Mouse (Mus musculus) cerebellum, adult 9-10 months (tissue): ENCODE measurements around the gene Foxn2.
"Not testable (repeated sequence)": the region's sequence is repeated elsewhere in the genome, so short reads cannot be mapped to it uniquely, and the experiment has no call there.

ENCODE experiments used
- DNase-seq: peaks from one replicate; pipeline ENCODE4 v3.0.0; 2022

The Foxn2 gene

DNA sequence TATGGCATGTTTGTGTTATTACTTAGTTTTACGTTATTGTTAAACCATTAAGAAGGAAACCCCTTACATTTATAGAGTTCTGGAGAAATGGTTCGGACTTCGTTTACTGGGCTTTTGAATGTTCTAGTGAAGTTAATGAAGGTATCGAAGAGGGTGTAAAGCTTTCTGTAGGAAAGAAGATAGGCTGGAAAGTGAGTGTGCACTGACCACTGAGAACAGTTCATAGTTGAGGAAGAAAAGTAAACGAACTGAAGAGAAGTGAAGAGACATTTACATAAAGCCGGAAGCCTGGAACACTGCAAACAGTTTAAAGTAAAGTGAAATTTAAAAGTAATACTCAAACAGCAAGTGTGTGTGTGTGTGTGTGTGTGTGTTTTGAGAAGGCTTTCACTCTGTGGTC, 2.1 kb downstream of the Foxn2 start:
- DNase-seq = no peak

DNA sequence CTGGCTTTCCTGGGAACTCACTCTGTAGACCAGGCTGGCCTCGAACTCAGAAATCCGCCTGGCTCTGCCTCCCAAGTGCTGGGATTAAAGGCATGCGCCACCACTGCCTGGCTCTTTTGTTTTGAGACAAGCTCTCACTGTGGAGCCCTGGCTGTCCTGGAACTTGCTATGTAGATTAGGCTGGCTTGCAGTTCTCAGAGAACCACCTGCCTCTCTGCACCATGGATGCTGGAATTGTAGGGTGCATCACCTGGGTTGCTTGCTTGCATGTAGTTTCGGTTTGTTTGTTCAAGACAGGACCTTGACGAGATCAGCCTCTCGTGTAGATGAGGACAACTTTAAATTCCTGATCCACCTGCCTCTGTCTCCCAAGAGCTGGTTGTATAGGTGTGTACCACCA, 2.7 kb downstream of the Foxn2 start:
- no peak for DNase-seq

DNA sequence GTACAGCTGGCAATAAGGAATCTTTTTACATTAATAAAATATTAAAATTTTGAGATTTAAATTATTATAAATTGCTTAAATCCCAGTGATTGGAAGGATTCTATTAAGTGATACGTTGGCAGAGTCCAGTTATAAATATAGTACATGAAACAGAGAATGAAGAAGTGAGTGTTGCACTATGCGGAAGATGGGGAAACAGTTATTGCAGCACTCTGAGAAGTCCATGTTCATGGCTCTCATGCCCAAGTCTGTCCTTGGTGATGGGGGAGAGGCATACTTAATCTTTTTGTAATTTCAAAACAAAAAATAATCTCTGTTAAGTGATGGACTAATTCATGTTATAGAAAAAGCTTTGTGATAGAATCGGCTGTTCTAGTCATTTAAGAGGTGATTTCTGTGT, 17.6 kb downstream of the Foxn2 start:
- DNase-seq = no peak

DNA sequence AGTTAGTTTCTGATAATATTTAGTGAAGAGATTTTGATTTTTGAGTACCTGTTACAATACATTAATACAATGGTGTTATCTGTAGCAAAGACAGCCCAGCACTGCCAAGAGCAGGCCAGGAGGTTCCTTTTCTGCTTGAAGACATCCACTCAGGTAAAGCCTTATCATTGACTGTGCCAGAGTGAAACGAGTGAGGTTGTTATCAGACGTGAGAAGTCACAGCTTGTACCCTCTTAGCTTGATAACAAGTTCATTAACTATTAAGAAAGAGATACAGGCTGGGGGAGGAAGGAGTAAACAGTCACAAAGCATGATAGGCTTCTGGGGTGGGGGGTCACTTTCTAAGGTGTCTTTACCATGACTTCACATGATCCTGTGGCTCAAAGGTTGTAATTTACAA, 19.0 kb downstream of the Foxn2 start:
- DNase-seq = no peak

DNA sequence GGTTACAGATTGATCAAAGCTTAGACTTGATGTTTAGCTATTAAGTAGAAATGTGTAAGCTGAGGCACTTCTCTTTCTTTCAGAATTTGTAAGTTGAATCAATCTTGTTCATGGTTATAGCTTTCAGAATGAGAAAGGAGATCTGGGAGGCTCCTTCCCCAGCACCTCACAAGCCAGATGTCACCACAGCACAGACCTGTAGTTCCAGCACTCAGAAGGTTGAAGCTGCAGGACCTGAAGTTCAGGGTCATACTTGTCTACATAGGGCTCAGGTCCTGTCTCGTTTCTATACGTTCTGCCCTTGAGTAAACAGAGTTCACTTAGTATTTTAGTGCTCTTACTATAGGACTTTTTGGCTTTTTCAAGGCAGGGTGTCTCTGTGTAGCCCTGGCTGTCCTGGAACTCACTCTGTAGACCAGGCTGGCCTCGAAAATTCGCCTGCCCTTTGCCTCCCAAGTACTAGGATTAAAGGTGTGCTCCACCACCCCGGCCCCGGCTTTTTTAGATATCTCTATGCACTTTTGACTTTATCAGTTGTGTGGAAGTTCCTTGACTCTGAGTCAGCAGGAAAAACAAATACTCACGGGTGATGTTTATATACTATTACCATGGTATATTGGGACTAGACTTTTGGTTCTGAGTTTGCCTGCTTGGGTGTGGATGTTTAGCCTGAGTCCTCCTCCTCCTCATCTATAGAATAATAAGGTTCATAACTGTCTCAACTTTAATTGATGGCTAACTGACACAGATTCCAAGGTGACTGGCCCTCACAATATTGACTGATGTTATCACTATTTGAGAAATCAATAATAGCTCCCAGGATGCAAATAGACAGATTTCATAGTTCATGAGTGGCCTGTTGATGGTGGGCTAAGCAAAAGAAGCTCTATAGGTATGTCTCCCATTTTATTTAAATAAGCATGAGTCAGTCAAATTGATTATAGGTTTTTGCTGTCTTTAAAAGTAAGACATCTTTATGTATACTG, 19.7 kb downstream of the Foxn2 start:
- no peak for DNase-seq

DNA sequence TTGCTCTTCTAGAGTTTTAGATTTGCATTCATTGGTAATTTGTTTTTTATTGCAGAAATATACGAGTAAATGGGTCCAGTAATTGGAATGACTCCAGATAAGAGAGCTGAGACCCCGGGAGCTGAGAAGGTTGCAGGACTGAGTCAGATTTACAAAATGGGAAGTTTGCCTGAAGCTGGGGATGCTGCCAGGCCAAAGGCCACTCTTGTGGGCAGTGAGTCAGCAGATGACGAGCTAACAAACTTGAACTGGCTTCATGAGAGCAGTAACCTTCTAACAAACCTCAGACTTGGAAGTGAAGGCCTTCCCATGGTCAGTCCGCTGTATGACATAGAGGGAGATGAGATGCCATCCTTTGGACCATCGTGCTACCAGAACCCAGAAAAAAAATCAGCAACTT, 22.1 kb downstream of the Foxn2 start:
- DNase-seq = peak; percentile 62

DNA sequence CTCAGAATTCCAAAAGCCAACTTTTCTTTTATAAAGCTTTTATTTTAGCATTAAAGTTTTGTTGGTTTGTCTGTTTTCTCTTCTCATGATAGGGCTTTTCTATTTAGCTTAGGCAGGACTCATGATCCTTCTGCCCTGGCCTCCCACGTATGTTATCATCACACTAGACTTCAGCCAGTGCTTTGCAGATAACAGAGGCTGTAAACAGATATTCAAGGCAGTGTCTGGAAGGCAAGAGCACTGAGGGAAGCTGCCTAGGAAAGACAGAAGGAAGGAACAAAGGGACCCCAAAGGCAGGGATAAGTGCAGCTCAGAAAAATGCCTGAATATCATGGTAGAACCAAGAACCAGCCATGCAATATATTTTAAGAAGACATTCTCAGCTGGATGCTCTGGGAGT, 26.1 kb downstream of the Foxn2 start:
- DNase-seq = no peak

DNA sequence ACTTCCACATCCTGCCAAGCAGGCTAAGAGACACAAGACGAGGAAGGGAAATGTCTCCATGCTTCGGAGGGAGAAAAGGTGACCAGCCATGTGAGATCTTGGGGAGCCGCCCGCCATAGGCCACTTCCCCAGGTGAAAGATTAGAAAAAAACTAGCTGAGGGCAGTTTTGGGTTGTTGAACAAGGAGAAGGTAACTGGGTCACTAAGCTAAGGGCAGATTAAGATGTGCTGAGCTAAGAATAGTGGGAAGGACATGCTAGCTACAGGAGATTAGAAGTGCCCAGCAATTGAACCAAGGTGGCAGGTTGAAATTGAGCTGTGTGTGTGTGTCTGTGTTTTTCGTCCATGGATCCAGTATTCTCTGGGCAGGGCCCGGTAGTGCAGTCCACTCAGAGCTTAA, 27.2 kb downstream of the Foxn2 start:
- DNase-seq = no peak

DNA sequence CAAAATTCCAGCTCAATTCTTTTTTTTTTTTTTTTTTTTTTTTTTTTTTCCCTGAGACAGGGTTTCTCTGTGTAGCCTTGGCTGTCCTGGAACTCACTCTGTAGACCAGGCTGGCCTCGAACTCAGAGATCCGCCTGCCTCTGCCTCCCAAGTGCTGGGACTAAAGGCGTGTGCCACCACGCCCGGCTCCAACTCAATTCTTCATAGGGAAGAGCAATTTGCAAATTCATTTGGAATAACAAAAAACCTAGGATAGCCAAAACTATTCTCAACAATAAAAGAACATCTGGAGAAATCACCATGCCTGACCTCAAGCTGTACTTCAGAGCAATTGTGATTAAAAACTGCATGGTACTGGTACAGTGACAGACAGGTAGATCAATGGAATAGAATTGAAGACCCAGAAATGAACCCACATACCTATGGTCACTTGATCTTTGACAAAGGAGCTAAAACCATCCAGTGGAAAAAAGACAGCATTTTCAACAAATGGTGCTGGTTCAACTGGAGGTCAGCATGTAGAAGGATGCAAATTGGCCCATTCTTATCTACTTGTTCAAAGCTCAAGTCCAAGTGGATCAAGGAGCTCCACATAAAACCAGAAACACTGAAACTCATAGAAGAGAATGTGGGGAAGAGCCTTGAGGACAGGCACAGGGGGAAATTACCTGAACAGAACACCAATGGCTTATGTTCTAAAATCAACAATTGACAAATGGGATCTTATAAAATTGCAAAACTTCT, 28.3 kb downstream of the Foxn2 start:
- DNase-seq = not testable (repeated sequence)

DNA sequence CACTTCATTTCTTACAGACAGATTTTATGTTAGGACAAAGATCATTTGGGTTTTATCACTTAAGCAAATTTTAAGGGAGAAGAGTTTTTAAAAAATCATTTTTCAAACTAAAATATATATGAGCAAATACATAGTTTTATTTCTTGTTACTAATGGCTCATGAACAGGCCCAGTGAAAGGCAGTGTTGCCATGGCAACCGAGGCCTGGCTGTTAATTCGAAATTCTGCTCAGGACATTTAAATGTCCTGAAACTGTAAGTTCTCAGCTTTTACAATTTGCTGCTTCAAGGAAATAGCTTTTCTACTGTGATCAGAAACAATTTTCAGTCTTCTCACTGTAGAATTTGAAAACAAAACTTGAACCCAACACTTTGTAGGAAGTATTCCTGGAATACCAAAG, 33.3 kb downstream of the Foxn2 start:
- DNase-seq = no peak

DNA sequence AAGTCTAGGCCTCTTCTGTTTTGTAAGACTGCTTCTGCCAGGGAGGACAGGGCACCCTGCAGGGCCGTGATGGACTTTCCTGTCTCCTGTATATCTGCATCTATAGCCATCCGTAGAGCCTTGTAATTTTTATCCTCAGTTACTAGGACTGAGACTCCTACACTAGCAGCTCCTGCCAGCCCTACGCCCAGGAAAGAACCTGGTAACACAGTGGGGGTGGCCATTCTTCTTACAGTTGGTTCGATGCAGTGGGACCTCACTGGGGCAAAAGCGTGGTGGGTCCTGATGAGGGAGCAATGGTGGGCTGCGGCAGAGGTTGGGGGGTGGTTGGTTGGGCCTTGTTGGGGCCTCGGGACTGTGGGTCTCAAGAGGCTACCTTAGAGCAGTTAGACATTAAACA, 36.7 kb downstream of the Foxn2 start:
- DNase-seq = no peak

DNA sequence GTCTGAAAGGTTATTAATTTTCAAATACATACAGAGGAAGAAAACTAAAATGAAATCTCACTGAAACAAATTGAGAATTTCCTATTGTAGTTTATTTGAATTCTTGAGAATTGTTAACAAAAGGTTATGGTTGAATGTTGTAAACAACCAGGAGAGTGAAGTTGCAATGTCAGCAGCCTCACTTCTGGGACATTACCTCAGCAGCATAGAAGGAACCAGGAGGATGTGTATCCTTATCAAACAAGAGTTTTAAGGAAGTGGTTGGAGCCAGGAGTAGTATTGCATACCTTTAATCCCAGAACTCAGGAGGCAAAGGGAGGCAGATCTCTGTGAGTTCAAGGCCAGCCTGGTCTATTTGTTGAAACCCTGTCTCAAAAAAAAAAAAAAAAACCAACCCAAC, 37.2 kb downstream of the Foxn2 start:
- no peak for DNase-seq

DNA sequence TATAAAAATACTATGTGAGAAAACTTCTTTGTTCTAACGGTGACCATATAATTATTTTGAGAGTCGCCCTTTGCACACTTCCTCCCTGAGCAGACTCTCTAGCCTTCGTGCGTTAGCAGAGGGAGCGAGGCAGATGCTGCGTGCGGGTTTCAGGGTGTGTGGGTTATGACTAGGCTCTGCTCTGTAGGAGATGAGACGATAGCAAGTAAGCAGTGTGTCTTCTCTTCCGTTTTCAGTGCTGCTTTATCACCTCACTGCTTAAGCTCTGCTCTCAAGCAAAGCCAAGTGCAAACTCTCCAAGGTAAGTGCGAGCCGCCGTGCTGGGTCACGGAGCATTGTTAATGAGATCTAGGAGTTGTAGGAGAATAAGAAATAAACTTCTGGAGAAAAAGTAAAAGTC, 38.5 kb downstream of the Foxn2 start:
- DNase-seq = no peak

DNA sequence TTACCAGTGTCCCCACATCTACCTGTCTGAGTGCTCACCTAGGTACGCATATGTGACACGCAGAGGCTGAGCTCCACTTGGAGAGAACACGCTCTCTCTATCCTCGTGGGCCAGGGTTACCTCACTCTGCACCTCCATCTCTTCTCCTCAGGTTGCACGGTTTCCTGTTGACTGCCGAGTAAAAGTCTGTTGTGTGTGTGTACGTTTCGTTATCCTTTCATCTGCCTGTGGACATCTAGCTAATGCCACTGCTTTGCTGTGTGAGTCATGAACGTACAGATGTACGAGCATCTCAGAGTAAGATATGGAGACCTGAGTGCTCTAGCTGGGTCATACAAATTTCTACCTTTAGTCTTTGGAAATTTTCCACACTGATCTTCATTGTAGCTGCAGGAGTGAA, 39.9 kb downstream of the Foxn2 start:
- DNase-seq = no peak

DNA sequence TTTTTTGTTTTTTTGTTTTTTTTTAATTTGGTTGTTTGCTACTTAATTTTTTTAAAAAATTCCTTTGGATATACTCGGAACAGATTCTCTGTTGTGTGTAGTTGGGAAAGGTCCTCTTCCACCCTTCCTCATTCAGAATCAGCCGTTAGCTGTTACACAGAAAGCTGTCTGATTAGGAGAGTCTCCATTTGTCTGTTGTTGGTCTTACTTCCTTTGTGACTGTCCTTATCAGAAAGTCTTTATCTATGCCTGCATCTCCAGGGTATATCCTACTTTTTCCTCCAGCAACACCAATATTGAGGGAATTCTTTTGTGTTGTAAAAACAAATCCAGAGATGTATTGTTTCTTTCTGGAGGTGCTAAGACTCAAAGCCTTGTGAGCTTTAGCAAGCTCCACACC, 40.6 kb downstream of the Foxn2 start:
- DNase-seq = no peak

DNA sequence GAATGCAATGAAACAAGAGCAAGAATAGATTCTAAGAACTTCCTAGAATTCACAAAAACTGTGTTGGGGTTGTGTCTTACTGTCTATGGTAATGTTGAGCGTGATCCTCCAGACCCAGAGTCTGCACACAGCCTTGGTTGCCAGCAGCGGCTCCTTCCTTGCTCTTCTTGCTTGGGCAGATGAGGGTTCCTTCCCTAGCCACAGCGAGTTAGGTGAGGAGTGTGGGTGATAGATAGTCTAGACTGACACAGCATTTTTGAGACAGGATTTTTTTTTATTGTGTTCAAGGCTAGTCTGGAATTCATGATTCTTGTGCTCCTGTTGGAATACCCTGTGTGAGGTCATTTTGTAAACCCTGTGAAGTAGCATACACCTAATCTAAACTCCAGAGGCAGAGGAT, 41.1 kb downstream of the Foxn2 start:
- no peak for DNase-seq

DNA sequence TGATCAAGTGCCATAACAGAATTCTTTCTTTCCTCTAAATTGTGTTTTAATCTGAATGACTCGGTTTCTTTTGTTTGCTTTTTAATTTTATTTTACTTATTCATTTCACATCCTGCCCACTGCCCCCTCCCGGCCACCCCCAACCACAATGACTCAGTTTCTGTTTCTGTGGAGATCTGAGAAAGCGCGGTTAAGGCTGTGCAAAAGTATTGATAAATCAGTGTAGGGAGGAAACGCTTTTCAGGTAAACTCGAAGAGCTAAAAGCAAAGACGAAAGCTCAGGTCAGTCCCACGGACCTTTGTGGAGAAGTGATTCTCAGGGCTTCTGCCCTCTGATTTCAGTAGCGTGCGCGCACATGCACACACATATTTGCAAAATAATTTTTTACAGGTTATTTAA, 44.0 kb downstream of the Foxn2 start:
- no peak for DNase-seq

DNA sequence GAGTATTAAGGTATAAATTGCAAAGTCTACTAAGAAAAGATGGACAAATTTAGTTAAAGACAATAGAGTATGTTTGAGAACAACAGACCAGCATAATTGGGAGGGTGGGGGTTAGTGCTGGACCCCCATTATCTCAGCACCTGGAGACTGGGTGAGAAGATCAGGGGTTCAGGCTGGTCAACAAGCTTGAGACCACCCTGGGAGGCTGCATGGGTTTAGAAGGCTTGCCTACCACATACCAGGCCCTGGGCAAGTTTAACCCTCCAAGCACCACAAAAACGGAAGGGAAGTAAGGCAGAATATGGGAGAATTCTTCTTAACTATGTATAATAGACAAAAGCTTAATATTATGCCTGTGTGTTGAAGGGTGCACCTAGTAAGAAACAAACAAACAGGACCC, 44.4 kb downstream of the Foxn2 start:
- DNase-seq = no peak

DNA sequence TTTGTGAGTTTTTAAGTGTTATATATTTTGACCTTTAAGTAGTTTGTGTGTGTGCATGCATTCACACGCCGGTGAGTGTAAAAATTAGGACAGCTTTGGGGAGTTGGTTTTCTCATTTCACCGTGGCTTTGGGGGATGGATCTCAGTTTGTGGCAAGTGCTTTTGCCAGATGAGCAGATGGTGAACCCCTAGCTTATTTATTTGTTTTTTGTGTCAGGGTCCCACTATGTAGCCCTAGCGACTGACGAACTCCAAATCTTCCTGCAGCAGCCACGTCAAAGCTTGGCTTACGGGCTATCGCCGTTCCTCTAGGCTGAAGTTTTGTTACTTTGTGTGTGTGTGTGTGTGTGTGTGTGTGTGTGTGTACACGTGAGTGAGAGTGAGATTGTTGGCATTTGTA, 50.0 kb downstream of the Foxn2 start:
- DNase-seq = peak; percentile 71

DNA sequence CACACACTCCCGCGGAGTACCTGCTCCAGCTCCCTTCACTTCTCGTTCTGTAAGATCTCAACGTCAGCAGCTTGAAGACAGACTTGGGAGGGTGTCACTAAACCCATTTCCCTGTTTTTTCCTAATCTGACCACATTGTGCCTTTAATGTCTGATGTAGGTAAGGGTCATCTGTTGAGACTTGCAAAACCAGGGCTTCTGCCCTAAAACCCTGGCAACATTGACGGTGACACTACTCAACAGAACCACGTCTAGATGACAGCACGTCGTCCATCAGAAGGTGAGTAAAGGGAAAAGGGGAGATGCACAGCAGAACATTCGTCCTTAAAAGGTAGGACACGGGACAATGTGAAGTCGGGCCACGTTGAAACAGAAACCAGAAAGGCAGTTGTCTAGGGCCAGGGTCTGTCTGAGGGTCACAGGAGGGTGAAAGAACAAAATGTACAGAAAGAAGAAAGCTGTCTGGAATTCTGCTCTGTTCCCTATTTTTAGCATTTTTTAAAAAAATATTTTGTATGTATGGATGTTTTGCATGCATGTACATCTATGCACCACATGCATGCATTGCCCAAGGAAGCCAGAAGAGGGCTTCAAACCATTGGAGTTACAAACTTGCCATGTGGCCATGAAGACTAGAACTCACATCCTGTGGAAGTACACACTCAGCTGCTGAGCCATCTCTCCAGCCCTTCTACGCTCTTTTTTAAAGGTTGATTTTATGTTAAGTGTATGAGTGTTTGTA, 51.0 kb downstream of the Foxn2 start:
- no peak for DNase-seq

DNA sequence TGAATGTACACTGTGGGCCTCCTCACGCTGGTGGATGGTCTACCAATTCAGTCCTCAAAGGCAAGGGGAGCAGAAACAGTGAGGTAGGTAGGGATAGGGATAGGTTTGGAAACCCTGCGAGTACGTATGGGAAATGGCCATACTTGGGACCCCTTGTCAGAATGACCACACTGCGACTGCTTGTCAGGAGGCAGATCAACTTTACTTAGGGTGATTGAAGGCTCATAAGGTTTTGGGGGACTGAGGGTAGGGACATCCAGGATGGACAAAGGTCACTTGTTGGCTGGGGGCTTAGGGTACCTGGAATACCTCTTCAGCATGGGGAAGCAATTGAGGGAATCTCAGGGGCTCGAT, 51.6 kb downstream of the Foxn2 start:
- DNase-seq = no peak

DNA sequence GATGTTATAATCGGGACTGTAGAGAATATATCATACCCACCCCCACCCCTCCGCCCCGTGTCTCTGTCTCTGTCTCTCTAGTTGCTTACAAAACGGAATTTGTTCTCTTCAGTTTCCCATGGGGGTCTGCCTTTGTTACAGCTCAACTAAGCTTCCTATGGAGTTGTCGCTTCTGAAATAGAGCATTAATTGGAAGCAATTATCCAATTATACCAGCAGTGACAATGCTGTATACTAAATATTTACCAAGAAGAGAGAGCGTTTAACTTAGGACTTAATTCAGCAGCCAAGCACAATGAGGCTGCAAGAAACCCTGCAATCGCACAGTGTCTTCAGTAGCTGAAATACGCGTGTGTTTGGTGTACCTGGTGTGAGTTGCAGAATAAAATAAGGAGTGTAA, 53.0 kb downstream of the Foxn2 start:
- DNase-seq = no peak

DNA sequence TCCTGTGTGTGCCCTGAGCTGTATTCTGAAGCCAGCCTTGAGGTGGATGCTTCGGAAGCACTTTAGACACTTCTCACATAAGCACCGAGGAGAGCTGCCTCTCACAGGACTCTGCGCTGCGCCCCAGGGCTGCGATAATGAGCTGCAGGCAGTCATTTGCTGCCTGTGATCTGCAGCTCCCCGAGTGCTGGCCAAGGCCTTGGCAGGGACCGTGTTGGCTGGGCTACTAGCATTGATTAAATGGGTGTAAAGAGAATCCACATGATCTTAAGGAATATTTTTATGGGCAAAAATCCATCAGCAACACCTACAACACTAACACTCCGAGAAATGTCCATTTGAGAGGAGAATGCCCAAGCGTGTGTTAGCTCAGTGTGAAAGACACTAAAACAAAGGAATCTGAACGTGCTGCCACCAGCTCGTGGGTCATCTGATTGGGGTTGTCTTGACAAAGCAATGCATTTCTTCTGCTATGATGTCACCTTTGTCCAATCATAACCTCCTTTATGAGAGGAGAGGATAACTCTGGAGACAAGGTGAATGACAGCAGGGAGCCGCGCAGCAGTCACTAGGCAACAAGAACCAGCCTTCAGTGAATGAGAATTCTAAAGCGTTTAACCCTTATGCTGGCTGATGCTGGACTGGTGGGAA, 53.7 kb downstream of the Foxn2 start:
- peak; percentile 78 for DNase-seq
